Mouse (Mus musculus): ENCODE measurements around the gene Lekr1. TPM values are rescaled to one million over a fixed set of nuclear protein-coding genes. Genes with fewer than 3 reads are reported as not detected.
A peak's percentile ranks its signal among the peaks of the same experiment; 100 is the strongest.
"Not testable (repeated sequence)": the region's sequence is repeated elsewhere in the genome, so short reads cannot be mapped to it uniquely, and the experiment has no call there.

Gene Lekr1
- total and polyA plus RNA-seq, 2 experiments from 2014 or later = 2.2 to 4.1 TPM

GRCm38 (mm10) chr3:65764511-65765508 lies 98.8 kb downstream of the Lekr1 start:
- 68% methylated on average over 20 of the region's 20 CpGs for WGBS
- no peak for TF ChIP-seq CTCF (IDR thresholded peaks at IDR 0.05)
- Histone ChIP-seq H3K27ac (ENCODE audit: low read depth, low read length) (no peak overlapping the region), H3K27me3 (ENCODE audit: insufficient read depth, low read length) (no peaks in the 10 kb centered on the region), H3K9ac (replicated peaks; ENCODE audit: low read length, poor library complexity, severe bottlenecking) (no peak overlapping the region), H3K36me3 (ENCODE audit: insufficient read depth, low read length) (no peaks in the 10 kb centered on the region), H3K9me3 (ENCODE audit: low read length) (no peaks in the 10 kb centered on the region), H3K4me1 (ENCODE audit: insufficient read depth, low read length) (no peaks in the 10 kb centered on the region), H3K4me3 (ENCODE audit: low read depth, low read length) (no peak overlapping the region), H3K4me2 (ENCODE audit: low read depth, low read length, poor library complexity, severe bottlenecking) (no peak overlapping the region)
- ATAC-seq (ENCODE audit: low FRiP score) (peak; percentile 54), DNase-seq (ENCODE audit: low spot score) (peak; percentile 26)

GRCm38 (mm10) chr3:65766387-65766786 lies 100.4 kb downstream of the Lekr1 start:
- Histone ChIP-seq H3K27me3 (ENCODE audit: insufficient read depth, low read length) (no peaks in the 10 kb centered on the region), H3K4me3 (ENCODE audit: low read depth, low read length) (no peak overlapping the region), H3K9me3 (ENCODE audit: low read length) (no peaks in the 10 kb centered on the region), H3K4me2 (ENCODE audit: low read depth, low read length, poor library complexity, severe bottlenecking) (no peak overlapping the region), H3K9ac (replicated peaks; ENCODE audit: low read length, poor library complexity, severe bottlenecking) (no peak overlapping the region), H3K36me3 (ENCODE audit: insufficient read depth, low read length) (no peaks in the 10 kb centered on the region), H3K27ac (ENCODE audit: low read depth, low read length) (no peak overlapping the region), H3K4me1 (ENCODE audit: insufficient read depth, low read length) (no peaks in the 10 kb centered on the region)
- DNase-seq (ENCODE audit: low spot score) = no peak
- TF ChIP-seq CTCF (IDR thresholded peaks at IDR 0.05) = no peak
- ATAC-seq (ENCODE audit: low FRiP score) = no peak

DNA sequence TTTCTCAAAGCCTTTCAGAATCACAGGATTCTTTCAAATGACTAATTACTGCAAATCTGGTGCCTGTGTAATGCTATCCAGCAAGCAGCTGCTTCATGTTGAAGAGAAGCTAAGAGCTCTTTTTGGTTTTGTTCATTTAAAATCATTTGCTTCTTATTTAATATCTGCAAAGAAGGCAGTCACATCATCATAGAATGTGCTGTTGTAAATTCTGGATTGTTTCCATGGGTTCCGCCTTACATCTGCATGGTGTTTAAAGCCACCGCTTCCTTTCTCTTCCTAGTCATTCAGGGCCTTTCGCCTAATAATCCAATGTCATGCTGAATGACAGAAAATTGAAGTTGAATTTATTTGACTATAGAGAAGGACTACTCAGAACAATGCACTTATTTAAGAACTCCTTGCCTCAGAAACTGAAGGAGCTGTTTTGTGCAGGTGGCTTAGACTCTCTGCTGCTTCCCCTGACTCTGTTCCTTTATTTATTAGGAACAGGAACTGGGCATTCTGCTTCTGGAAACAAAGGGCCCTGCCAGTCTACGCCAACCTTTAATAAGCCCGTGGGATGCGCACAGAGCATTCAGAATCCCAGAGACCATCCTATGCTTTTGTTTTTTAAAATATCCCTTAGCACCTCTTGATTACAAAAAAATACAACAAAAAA lies 101.3 kb downstream of the Lekr1 start:
- 26% methylated on average over 6 of the region's 6 CpGs for WGBS
- ATAC-seq (ENCODE audit: low FRiP score) (no peak), DNase-seq (ENCODE audit: low spot score) (no peak)
- no peak overlapping the region for H3K9ac ChIP-seq (replicated peaks; ENCODE audit: low read length, poor library complexity, severe bottlenecking)
- 0 out of 2 replicates have a peak overlapping the region, but pooled peaks have one; percentile 28 for H3K27ac ChIP-seq (ENCODE audit: low read depth, low read length)
- no peaks in the 10 kb centered on the region for H3K27me3 ChIP-seq (ENCODE audit: insufficient read depth, low read length)
- H3K9me3 ChIP-seq (ENCODE audit: low read length) = no peaks in the 10 kb centered on the region
- TF ChIP-seq CTCF (IDR thresholded peaks at IDR 0.05) = no peak
- no peaks in the 10 kb centered on the region for H3K4me1 ChIP-seq (ENCODE audit: insufficient read depth, low read length)
- H3K36me3 ChIP-seq (ENCODE audit: insufficient read depth, low read length) = no peaks in the 10 kb centered on the region
- H3K4me2 ChIP-seq (ENCODE audit: low read depth, low read length, poor library complexity, severe bottlenecking) = no peak overlapping the region
- H3K4me3 ChIP-seq (ENCODE audit: low read depth, low read length) = no peak overlapping the region

- H3K4me1 ChIP-seq (ENCODE audit: insufficient read depth, low read length); H3K27ac ChIP-seq (ENCODE audit: low read depth, low read length); ATAC-seq (ENCODE audit: low FRiP score); H3K36me3 ChIP-seq (ENCODE audit: insufficient read depth, low read length); DNase-seq (ENCODE audit: low spot score); H3K27me3 ChIP-seq (ENCODE audit: insufficient read depth, low read length); H3K4me3 ChIP-seq (ENCODE audit: low read depth, low read length); H3K9me3 ChIP-seq (ENCODE audit: low read length); H3K4me2 ChIP-seq (ENCODE audit: low read depth, low read length, poor library complexity, severe bottlenecking); H3K9ac ChIP-seq (replicated peaks; ENCODE audit: low read length, poor library complexity, severe bottlenecking): not testable (repeated sequence)
- 94% methylated on average over 6 of the region's 7 CpGs for WGBS
These were observed 103.6 kb downstream of the Lekr1 start for GRCm38 (mm10) chr3:65769666-65770065.

DNA sequence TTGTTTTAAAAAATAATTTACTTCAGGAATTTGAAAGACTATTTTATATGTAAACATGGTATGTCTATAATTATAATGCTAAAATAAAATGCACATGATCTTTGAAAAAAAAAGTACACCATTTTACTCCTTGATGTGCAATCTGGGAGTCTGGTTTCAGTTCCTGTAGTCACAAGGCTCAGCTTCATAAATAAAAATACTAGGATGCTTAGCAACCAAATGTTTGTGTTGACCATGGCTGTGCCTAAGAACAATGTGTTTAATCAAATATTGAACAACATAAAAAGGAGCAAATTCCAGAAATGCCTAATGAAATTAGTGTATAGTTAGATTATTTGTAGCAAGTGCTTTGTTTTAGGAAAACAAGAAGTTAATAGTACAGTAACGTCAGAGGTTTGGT lies 107.9 kb downstream of the Lekr1 start:
- Histone ChIP-seq H3K36me3 (ENCODE audit: insufficient read depth, low read length) (no peaks in the 10 kb centered on the region), H3K4me1 (ENCODE audit: insufficient read depth, low read length) (no peaks in the 10 kb centered on the region), H3K27ac (ENCODE audit: low read depth, low read length) (no peak overlapping the region), H3K9me3 (ENCODE audit: low read length) (no peaks in the 10 kb centered on the region), H3K27me3 (ENCODE audit: insufficient read depth, low read length) (no peaks in the 10 kb centered on the region), H3K4me3 (ENCODE audit: low read depth, low read length) (no peak overlapping the region), H3K9ac (replicated peaks; ENCODE audit: low read length, poor library complexity, severe bottlenecking) (no peak overlapping the region), H3K4me2 (ENCODE audit: low read depth, low read length, poor library complexity, severe bottlenecking) (no peak overlapping the region)
- ATAC-seq (ENCODE audit: low FRiP score) = no peak
- TF ChIP-seq CTCF (IDR thresholded peaks at IDR 0.05) = no peak
- WGBS = 90% methylated on average over 1 of the region's 1 CpGs
- DNase-seq (ENCODE audit: low spot score) = no peak

DNA sequence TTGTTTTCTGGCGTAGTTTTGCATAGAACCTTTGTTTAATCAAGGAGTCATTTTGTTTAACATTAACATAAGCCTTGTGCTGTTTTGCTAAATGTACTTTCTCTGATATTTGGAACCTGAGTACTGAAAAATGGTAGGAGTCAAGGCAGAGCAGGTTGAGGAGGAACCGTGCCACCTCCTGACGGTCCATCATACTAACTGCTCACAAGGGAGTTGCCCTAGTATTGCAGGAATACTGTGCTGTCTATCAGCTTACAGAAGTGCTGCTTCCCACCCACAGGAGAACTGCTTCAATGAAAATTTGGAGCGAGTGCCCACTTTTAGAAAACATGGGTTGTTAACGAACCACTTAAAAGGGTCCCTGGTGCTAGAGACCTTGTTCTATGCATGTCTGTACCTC lies 109.1 kb downstream of the Lekr1 start:
- ATAC-seq (ENCODE audit: low FRiP score) (no peak), DNase-seq (ENCODE audit: low spot score) (no peak)
- H3K4me3 ChIP-seq (ENCODE audit: low read depth, low read length) = no peak overlapping the region
- 80% methylated on average over 5 of the region's 5 CpGs for WGBS
- H3K27me3 ChIP-seq (ENCODE audit: insufficient read depth, low read length) = no peaks in the 10 kb centered on the region
- no peaks in the 10 kb centered on the region for H3K36me3 ChIP-seq (ENCODE audit: insufficient read depth, low read length)
- H3K4me2 ChIP-seq (ENCODE audit: low read depth, low read length, poor library complexity, severe bottlenecking) = no peak overlapping the region
- H3K27ac ChIP-seq (ENCODE audit: low read depth, low read length) = no peak overlapping the region
- H3K4me1 ChIP-seq (ENCODE audit: insufficient read depth, low read length) = no peaks in the 10 kb centered on the region
- no peak for TF ChIP-seq CTCF (IDR thresholded peaks at IDR 0.05)
- H3K9ac ChIP-seq (replicated peaks; ENCODE audit: low read length, poor library complexity, severe bottlenecking) = no peak overlapping the region
- H3K9me3 ChIP-seq (ENCODE audit: low read length) = no peaks in the 10 kb centered on the region
